Mouse (Mus musculus) embryonic facial prominence, embryonic 11.5 days (tissue): Measurements from ENCODE around the gene Ankrd23. TPM values are rescaled to one million over a fixed set of nuclear protein-coding genes. Genes with fewer than 3 reads are reported as not detected.
"Not testable (repeated sequence)": the region's sequence is repeated elsewhere in the genome, so short reads cannot be mapped to it uniquely, and the experiment has no call there.

ENCODE experiments used
- ATAC-seq: fragments of 200-750 bp; cut with Nextera tagmentation; replicated peaks from 2 replicates; pipeline ENCODE4 v1.8.0; 2017; ENCODE audit warnings: low read depth; ENCODE audit not compliant: insufficient number of reproducible peaks, low FRiP score, low TSS enrichment
- DNase-seq: peaks from one replicate; pipeline ENCODE4 v3.0.0-alpha.2; 2015; ENCODE audit warnings: low spot score
- H3K27ac ChIP-seq: fragments of 300-500 bp; sonication (generic); replicated peaks from 2 replicates; pipeline ENCODE4 v1.5.1; 2014; ENCODE audit warnings: mild to moderate bottlenecking, low read depth, low read length, control low read depth
- H3K27me3 ChIP-seq: fragments of 300-500 bp; sonication (generic); 2 replicates; pipeline ENCODE4 v1.6.1; 2014; ENCODE audit warnings: mild to moderate bottlenecking, low read length, moderate library complexity, mixed read lengths; ENCODE audit not compliant: control insufficient read depth, insufficient read depth
- H3K36me3 ChIP-seq: fragments of 300-500 bp; sonication (generic); replicated peaks from 2 replicates; pipeline ENCODE4 v1.6.1; 2014; ENCODE audit warnings: low read depth, mild to moderate bottlenecking, low read length, moderate library complexity, mixed read lengths; ENCODE audit not compliant: control insufficient read depth, insufficient read depth
- H3K4me1 ChIP-seq: fragments of 300-500 bp; sonication (generic); 2 replicates; pipeline ENCODE4 v1.6.1; 2014; ENCODE audit warnings: low read length, mixed read lengths; ENCODE audit not compliant: control insufficient read depth, insufficient read depth
- H3K4me2 ChIP-seq: fragments of 300-500 bp; sonication (generic); 2 replicates; pipeline ENCODE4 v1.6.1; 2014; ENCODE audit warnings: low read depth, mild to moderate bottlenecking, control low read depth, low read length, moderate library complexity
- H3K4me3 ChIP-seq: fragments of 300-500 bp; sonication (generic); 2 replicates; pipeline ENCODE4 v1.5.1; 2014; ENCODE audit warnings: low read depth, low read length, control low read depth
- H3K9ac ChIP-seq: fragments of 300-500 bp; sonication (generic); replicated peaks from 2 replicates; pipeline ENCODE4 v1.6.1; 2014; ENCODE audit warnings: mild to moderate bottlenecking, control low read depth, low read length
- H3K9me3 ChIP-seq: fragments of 300-500 bp; sonication (generic); replicated peaks from 2 replicates; pipeline ENCODE4 v1.6.1; 2016; ENCODE audit warnings: mild to moderate bottlenecking, low read length, inconsistent platforms, mixed read lengths; ENCODE audit not compliant: control insufficient read depth
- WGBS: fragments of 180-500 bp; shearing (Covaris S2); extraction: QIAGEN DNeasy Blood & Tissue Kit; methylation state at CpG from one replicate; pipeline ENCODE4 v1.1.7; 2014; 5-methylcytosine and 5-hydroxymethylcytosine counted together
- polyA plus RNA-seq: library from polyadenylated mRNA; unstranded; fragments of >200 nt; fragmentation: Nextera tagmentation; extraction: Ambion mirVana; gene quantifications from 2 replicates; pipeline ENCODE4 v1.2.1, GENCODE M21; 2014

The Ankrd23 gene
- 4.6 and 6.0 TPM in 2 replicates for polyA plus RNA-seq

DNA sequence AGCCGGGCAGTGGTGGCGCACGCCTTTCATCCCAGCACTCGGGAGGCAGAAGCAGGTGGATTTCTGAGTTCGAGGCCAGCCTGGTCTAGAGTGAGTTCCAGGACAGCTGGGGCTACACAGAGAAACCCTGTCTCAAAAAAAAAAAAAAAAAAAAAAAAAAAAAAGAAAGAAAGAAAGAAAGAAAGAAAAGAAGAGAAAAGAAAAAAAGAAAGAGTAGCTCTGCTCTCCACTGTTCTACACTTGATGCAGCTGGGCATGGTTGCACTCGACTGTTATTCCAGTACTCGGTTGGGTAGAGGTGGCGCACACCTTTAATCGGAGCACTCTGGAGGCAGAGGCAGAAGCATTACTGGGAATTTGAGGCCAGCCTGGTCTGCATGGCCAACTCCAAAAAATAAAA, at the start of gene Ankrd23:
Gene Ankrd23, minus strand, starts transcription at position 101 of the 400 bp plus-strand sequence.
- WGBS: 92% methylated on average over 9 of the region's 9 CpGs
- not testable (repeated sequence) for H3K4me1 ChIP-seq, ATAC-seq, H3K9ac ChIP-seq, H3K9me3 ChIP-seq, H3K36me3 ChIP-seq, H3K4me3 ChIP-seq, H3K4me2 ChIP-seq, H3K27me3 ChIP-seq, DNase-seq, H3K27ac ChIP-seq

DNA sequence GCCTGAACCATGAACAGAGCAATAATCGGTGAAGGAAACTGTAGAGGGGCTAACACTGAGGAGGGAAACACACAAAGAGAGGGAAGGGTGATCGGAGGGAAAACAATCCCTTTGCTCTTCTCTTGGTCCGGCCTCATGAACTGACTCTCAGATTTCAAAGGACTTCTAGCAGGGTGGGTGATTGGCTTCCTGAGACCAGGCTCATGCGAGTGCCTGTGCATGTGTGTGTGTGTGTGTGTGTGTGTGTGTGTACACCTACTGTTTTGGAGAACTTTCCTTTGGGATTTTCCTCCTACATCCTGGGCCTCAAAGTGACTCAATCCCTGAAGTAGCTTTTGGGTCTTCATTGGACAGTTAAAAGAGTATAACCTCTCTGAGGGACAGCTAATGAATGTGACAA, 49.6 kb upstream of the Ankrd23 start:
- Histone ChIP-seq H3K9ac (no peak overlapping the region), H3K27me3 (no peaks in the 10 kb centered on the region), H3K4me2 (no peak overlapping the region), H3K27ac (no peak overlapping the region), H3K36me3 (no peaks in the 10 kb centered on the region), H3K4me3 (no peak overlapping the region), H3K9me3 (no peaks in the 10 kb centered on the region), H3K4me1 (peaks cover 6% of the 10 kb centered on the region)
- ATAC-seq (no peak), DNase-seq (peak; percentile 52)
- 21% methylated on average over 4 of the region's 4 CpGs for WGBS

GRCm38 (mm10) chr1:36583408-36584116, 46.9 kb upstream of the Ankrd23 start:
- no peaks in the 10 kb centered on the region for H3K36me3 ChIP-seq
- H3K4me1 ChIP-seq: peaks cover 14% of the 10 kb centered on the region
- H3K9ac ChIP-seq: no peak overlapping the region
- no peaks in the 10 kb centered on the region for H3K27me3 ChIP-seq
- ATAC-seq (no peak), DNase-seq (no peak)
- no peak overlapping the region for H3K4me3 ChIP-seq
- no peaks in the 10 kb centered on the region for H3K9me3 ChIP-seq
- WGBS: 68% methylated on average over 8 of the region's 8 CpGs
- H3K27ac ChIP-seq: no peak overlapping the region
- no peak overlapping the region for H3K4me2 ChIP-seq

- DNase-seq (no peak), ATAC-seq (no peak)
- H3K36me3 ChIP-seq: no peaks in the 10 kb centered on the region
- no peak overlapping the region for H3K27ac ChIP-seq
- no peak overlapping the region for H3K4me3 ChIP-seq
- H3K9ac ChIP-seq: no peak overlapping the region
- no peaks in the 10 kb centered on the region for H3K27me3 ChIP-seq
- 72% methylated on average over 8 of the region's 8 CpGs for WGBS
- no peak overlapping the region for H3K4me2 ChIP-seq
- H3K4me1 ChIP-seq: peaks cover 14% of the 10 kb centered on the region
- no peaks in the 10 kb centered on the region for H3K9me3 ChIP-seq
These were observed 45.5 kb upstream of the Ankrd23 start for GRCm38 (mm10) chr1:36582211-36582610.

DNA sequence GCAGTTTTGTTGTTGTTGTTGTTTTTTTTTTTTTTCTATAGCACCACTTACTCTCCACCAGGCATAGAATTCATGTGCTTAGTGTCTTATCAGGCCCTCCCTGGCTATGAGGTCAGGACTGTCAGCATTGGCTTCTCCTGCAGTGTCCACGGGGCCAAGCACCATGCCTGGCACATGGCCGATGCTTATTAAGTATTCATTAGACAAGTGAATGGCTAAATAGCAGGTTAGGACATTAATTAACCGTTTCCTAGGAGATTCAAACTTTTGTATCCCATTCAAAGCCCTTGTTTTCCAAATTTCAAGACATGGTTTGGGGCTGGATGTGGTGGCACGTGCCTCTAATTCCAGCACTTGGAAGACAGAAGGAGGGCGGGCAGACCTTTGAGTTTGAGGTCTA, 44.6 kb upstream of the Ankrd23 start:
- DNase-seq (no peak), ATAC-seq (no peak)
- peak overlapping the region; percentile 81; the same call in 1 of the 2 replicates for H3K27ac ChIP-seq
- no peak overlapping the region for H3K4me3 ChIP-seq
- no peaks in the 10 kb centered on the region for H3K9me3 ChIP-seq
- WGBS: 70% methylated on average over 5 of the region's 5 CpGs
- H3K36me3 ChIP-seq: no peaks in the 10 kb centered on the region
- no peaks in the 10 kb centered on the region for H3K27me3 ChIP-seq
- peak overlapping the region; percentile 37 for H3K9ac ChIP-seq
- peaks cover 14% of the 10 kb centered on the region for H3K4me1 ChIP-seq
- H3K4me2 ChIP-seq: no peak overlapping the region

DNA sequence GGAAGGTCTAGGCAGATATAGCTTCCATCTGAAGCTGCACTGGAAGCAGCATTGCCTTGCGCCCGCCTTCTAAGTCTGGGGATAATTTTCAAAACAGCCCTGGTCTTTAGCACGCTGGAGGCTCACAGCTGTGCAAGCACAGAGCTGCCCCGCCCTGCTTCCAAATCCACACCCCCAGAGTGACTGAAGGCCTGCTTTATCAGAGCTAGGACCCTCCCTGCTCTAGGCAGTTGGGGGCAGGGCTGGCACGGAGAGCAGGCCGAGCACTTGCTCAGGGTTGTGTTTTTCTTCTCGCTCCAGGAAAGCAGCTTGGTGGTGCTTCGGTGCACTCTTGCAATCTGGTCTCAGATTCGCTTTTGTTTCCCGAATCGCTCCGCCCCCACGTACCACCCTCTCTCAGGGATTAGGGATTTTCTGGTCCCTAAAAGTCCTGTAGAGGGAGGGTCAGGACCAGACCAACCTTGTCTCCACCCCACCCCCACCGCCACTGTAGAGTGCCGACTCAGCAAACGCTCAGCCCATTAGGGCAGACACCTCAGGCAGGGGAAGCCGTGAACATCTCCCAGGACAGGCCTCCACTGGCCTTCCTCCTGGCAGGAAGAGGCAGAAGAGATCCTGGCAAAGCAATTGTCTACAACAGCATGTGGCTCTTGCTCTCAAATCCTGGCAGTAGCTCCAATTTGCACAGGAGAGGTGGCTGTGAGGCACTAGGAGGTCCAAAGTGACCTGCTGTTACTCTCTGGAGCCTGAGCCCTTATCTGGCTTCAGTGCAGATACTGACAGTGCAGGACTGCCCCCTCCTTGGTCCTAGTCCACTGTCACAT, 43.9 kb upstream of the Ankrd23 start:
- ATAC-seq: peak; percentile 93
- Histone ChIP-seq H3K4me1 (peaks cover 14% of the 10 kb centered on the region), H3K4me3 (no peak overlapping the region; the same call in 1 of the 2 replicates), H3K27ac (peak overlapping the region; percentile 81), H3K36me3 (no peaks in the 10 kb centered on the region), H3K9ac (peak overlapping the region; percentile 37), H3K4me2 (peak overlapping the region; percentile 38), H3K9me3 (no peaks in the 10 kb centered on the region), H3K27me3 (no peaks in the 10 kb centered on the region)
- WGBS: 1% methylated on average over 17 of the region's 17 CpGs
- DNase-seq: peak; percentile 87

DNA sequence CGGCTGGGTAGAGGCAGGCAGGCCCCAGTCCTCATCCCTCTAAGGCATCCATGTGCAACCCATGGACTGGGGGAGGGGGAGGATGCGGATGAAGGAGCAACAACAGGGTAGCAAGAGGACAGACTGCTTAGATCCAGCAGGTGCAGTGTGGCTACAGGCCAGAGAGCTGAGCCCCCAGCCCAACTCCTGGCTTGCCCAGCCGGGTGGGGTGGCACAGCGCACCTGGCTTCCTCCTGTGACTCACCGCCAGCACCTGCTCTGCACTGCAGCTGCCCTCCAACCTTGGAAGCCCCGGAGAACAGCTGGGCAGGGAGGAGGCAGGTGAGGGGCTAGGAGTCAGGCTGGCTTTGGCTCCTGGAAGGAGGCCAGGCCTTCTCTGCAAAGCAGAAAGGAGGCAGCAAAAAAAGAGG, 43.3 kb upstream of the Ankrd23 start:
- peaks cover 14% of the 10 kb centered on the region for H3K4me1 ChIP-seq
- peak overlapping the region; percentile 37 for H3K9ac ChIP-seq
- H3K27me3 ChIP-seq: no peaks in the 10 kb centered on the region
- H3K4me2 ChIP-seq: peak overlapping the region; percentile 38; the same call in 1 of the 2 replicates
- no peak for DNase-seq
- ATAC-seq: peak; percentile 36
- H3K9me3 ChIP-seq: no peaks in the 10 kb centered on the region
- WGBS: 10% methylated on average over 6 of the region's 6 CpGs
- H3K36me3 ChIP-seq: no peaks in the 10 kb centered on the region
- H3K4me3 ChIP-seq: no peak overlapping the region; the same call in 1 of the 2 replicates
- peak overlapping the region; percentile 81 for H3K27ac ChIP-seq
